11 mouse cellular contexts compared by ENCODE assay signal in genomic region chr5:102749020-102749419, GRCm38 (mm10).
A peak's percentile ranks its signal among the peaks of the same experiment; 100 is the strongest.
DNase-seq lines count a peak whose midpoint lies in the region; ATAC-seq lines count a peak whose summit lies in the region.
"Had no signal": no experiment of that assay in that cellular context is flagged by ENCODE, and none has a peak within 500 bp of the region (broad histone marks: within the 10 kb centered on the region; RNA-seq: fewer than 3 reads in every experiment).

No protein-coding gene starts in this region.

- no peaks in the 10 kb centered on the region for H3K9me3 ChIP-seq in heart, embryonic 12.5 days (replicated peaks)
- no peaks in the 10 kb centered on the region for H3K9me3 ChIP-seq in midbrain, embryonic 14.5 days (ENCODE audit: control insufficient read depth, low read length)
- H3K9me3 ChIP-seq in midbrain, embryonic 16.5 days (replicated peaks; ENCODE audit: control insufficient read depth, low read length, poor library complexity, severe bottlenecking), result no peaks in the 10 kb centered on the region
- H3K9me3 ChIP-seq in intestine, embryonic 16.5 days (ENCODE audit: control insufficient read depth, low read length), result no peaks in the 10 kb centered on the region

- no peak overlapping the region; the same call in 1 of the 2 replicates for H3K4me2 ChIP-seq in heart, embryonic 12.5 days
- H3K4me2 ChIP-seq in midbrain, embryonic 14.5 days (ENCODE audit: low read length), result no peak overlapping the region
- H3K4me2 ChIP-seq in midbrain, embryonic 16.5 days (ENCODE audit: low read length), result no peak overlapping the region
- no peak overlapping the region for H3K4me2 ChIP-seq in intestine, embryonic 16.5 days (ENCODE audit: low read depth, low read length)
- H3K4me2 ChIP-seq: midbrain, embryonic 11.5 days had no signal

- peak; percentile 26 to 35 for DNase-seq in heart, adult 9 months (ENCODE audit: low spot score in 2 of 2)
- DNase-seq in midbrain, embryonic 14.5 days, result peak; percentile 11
- peak; percentile 68 to 71 for DNase-seq in right cerebral cortex, postnatal 10 days (ENCODE audit: low spot score in 2 of 2)
- no peak for DNase-seq in MN1 (ENCODE audit: low spot score)
- no peak for DNase-seq in cerebellum, adult 11 months
- DNase-seq: adrenal gland, postnatal 14 days; thymus, postnatal 14 days had no signal

- no peak overlapping the region for H3K9ac ChIP-seq in heart, embryonic 12.5 days
- no peak overlapping the region for H3K9ac ChIP-seq in midbrain, embryonic 14.5 days (replicated peaks; ENCODE audit: low read length)
- no peak overlapping the region for H3K9ac ChIP-seq in midbrain, embryonic 16.5 days (ENCODE audit: low read depth, low read length)
- H3K9ac ChIP-seq in intestine, embryonic 16.5 days (ENCODE audit: low read depth, low read length), result no peak overlapping the region

- H3K4me1 ChIP-seq in heart, embryonic 12.5 days (replicated peaks), result peaks cover 20% of the 10 kb centered on the region
- no peaks in the 10 kb centered on the region for H3K4me1 ChIP-seq in midbrain, embryonic 14.5 days (ENCODE audit: control insufficient read depth, insufficient read depth, low read length)
- no peaks in the 10 kb centered on the region for H3K4me1 ChIP-seq in midbrain, embryonic 16.5 days (ENCODE audit: control insufficient read depth, insufficient read depth, low read length)
- peaks cover 12% of the 10 kb centered on the region for H3K4me1 ChIP-seq in intestine, embryonic 16.5 days (ENCODE audit: control insufficient read depth, insufficient read depth, low read length)

- no peak overlapping the region for H3K4me3 ChIP-seq in heart, embryonic 12.5 days
- H3K4me3 ChIP-seq in midbrain, embryonic 14.5 days (replicated peaks; ENCODE audit: low read depth, low read length), result no peak overlapping the region
- no peak overlapping the region for H3K4me3 ChIP-seq in midbrain, embryonic 16.5 days (ENCODE audit: low read depth, low read length)
- H3K4me3 ChIP-seq in intestine, embryonic 16.5 days (ENCODE audit: low read length), result no peak overlapping the region

- WGBS in heart, embryonic 12.5 days, result 27% methylated on average over 8 of the region's 8 CpGs
- WGBS in midbrain, embryonic 14.5 days, result 61% methylated on average over 8 of the region's 8 CpGs
- 64% methylated on average over 8 of the region's 8 CpGs for WGBS in midbrain, embryonic 16.5 days
- WGBS in intestine, embryonic 16.5 days, result 47% methylated on average over 8 of the region's 8 CpGs

- H3K27me3 ChIP-seq in heart, embryonic 12.5 days (replicated peaks), result no peaks in the 10 kb centered on the region
- no peaks in the 10 kb centered on the region for H3K27me3 ChIP-seq in midbrain, embryonic 14.5 days (ENCODE audit: control insufficient read depth, insufficient read depth, low read length)
- H3K27me3 ChIP-seq in midbrain, embryonic 16.5 days (ENCODE audit: control insufficient read depth, insufficient read depth, low read depth, low read length), result no peaks in the 10 kb centered on the region
- H3K27me3 ChIP-seq in intestine, embryonic 16.5 days (replicated peaks; ENCODE audit: control insufficient read depth, insufficient read depth, low read length), result no peaks in the 10 kb centered on the region

- H3K27ac ChIP-seq in heart, embryonic 12.5 days (ENCODE audit: poor library complexity, severe bottlenecking), result no peak overlapping the region
- no peak overlapping the region for H3K27ac ChIP-seq in midbrain, embryonic 14.5 days (replicated peaks; ENCODE audit: low read depth, low read length)
- H3K27ac ChIP-seq in midbrain, embryonic 16.5 days (ENCODE audit: low read length), result no peak overlapping the region
- H3K27ac ChIP-seq in intestine, embryonic 16.5 days (ENCODE audit: low read length), result peak overlapping the region; percentile 28; the same call in 1 of the 2 replicates

- ATAC-seq in heart, embryonic 12.5 days (ENCODE audit: insufficient number of reproducible peaks, low FRiP score), result no peak
- no peak for ATAC-seq in midbrain, embryonic 14.5 days (ENCODE audit: low FRiP score, low TSS enrichment)
- ATAC-seq in midbrain, embryonic 16.5 days, result no peak
- ATAC-seq in intestine, embryonic 16.5 days, result no peak

- H3K36me3 ChIP-seq in heart, embryonic 12.5 days, result no peaks in the 10 kb centered on the region
- no peaks in the 10 kb centered on the region for H3K36me3 ChIP-seq in midbrain, embryonic 14.5 days (ENCODE audit: control insufficient read depth, insufficient read depth, low read length)
- H3K36me3 ChIP-seq in midbrain, embryonic 16.5 days (ENCODE audit: control insufficient read depth, insufficient read depth, low read length), result no peaks in the 10 kb centered on the region
- no peaks in the 10 kb centered on the region for H3K36me3 ChIP-seq in intestine, embryonic 16.5 days (ENCODE audit: control insufficient read depth, insufficient read depth, low read length)

Comparison
In these comparisons a context has a peak if more than half of its experiments do, and no peak if none do; other contexts are left out.
1. DNase-seq: peak in heart, adult 9 months (2 of 2), midbrain, embryonic 14.5 days (single experiment) and right cerebral cortex, postnatal 10 days (2 of 2); none in MN1 (single experiment) and cerebellum, adult 11 months (single experiment).